Mouse (Mus musculus) spleen, adult 2 months (tissue): ENCODE data around the gene Adgrg5.

Source experiments
- CTCF ChIP-seq: fragments of 200-500 bp; IDR thresholded peaks from 2 replicates; pipeline ENCODE4 v1.5.1; 2011; ENCODE audit warnings: mild to moderate bottlenecking, inconsistent platforms; ENCODE audit not compliant: insufficient read depth, insufficient read length, insufficient replicate concordance; ENCODE audit errors: extremely low read depth
- POLR2A ChIP-seq: fragments of 200-500 bp; IDR thresholded peaks from 2 replicates; pipeline ENCODE4 v1.6.1; 2011; ENCODE audit warnings: low read depth, low read length, inconsistent platforms

GRCm38 (mm10) chr8:94923405-94923804 lies at the start of gene Adgrg5:
- TF ChIP-seq CTCF, result no peak
- TF ChIP-seq POLR2A, result no peak
